Mouse (Mus musculus) kidney, embryonic 16.5 days (tissue): ENCODE measurements around the gene Olfr347. TPM values are rescaled to one million over a fixed set of nuclear protein-coding genes. Genes with fewer than 3 reads are reported as not detected.

Source experiments
- ATAC-seq: fragments of 200-750 bp; cut with Nextera tagmentation; 2 replicates; pipeline ENCODE4 v1.8.0; 2017; ENCODE audit warnings: moderate TSS enrichment; ENCODE audit not compliant: low FRiP score, low TSS enrichment
- H3K27ac ChIP-seq: fragments of 300-500 bp; sonication (generic); 2 replicates; pipeline ENCODE4 v1.5.1; 2014; ENCODE audit warnings: low read length
- H3K27me3 ChIP-seq: fragments of 300-500 bp; sonication (generic); 2 replicates; pipeline ENCODE4 v1.6.1; 2014; ENCODE audit warnings: low read length, control low read depth, mixed read lengths; ENCODE audit not compliant: insufficient read depth
- H3K36me3 ChIP-seq: fragments of 300-500 bp; sonication (generic); 2 replicates; pipeline ENCODE4 v1.6.1; 2014; ENCODE audit warnings: low read length, control low read depth, mixed read lengths; ENCODE audit not compliant: insufficient read depth
- H3K4me1 ChIP-seq: fragments of 300-500 bp; sonication (generic); 2 replicates; pipeline ENCODE4 v1.6.1; 2014; ENCODE audit warnings: low read length, control low read depth, mixed read lengths; ENCODE audit not compliant: insufficient read depth
- H3K4me2 ChIP-seq: fragments of 300-500 bp; sonication (generic); replicated peaks from 2 replicates; pipeline ENCODE4 v1.6.1; 2014; ENCODE audit warnings: low read depth, low read length
- H3K4me3 ChIP-seq: fragments of 300-500 bp; sonication (generic); 2 replicates; pipeline ENCODE4 v1.5.1; 2014; ENCODE audit warnings: mild to moderate bottlenecking, low read length
- H3K9ac ChIP-seq: fragments of 300-500 bp; sonication (generic); replicated peaks from 2 replicates; pipeline ENCODE4 v1.6.1; 2014; ENCODE audit warnings: low read length
- H3K9me3 ChIP-seq: fragments of 300-500 bp; sonication (generic); 2 replicates; pipeline ENCODE4 v1.6.1; 2016; ENCODE audit warnings: low read length, control low read depth
- WGBS: fragments of 180-500 bp; shearing (Covaris S2); extraction: QIAGEN DNeasy Blood & Tissue Kit; methylation state at CpG from one replicate; pipeline ENCODE4 v1.1.7; 2014; 5-methylcytosine and 5-hydroxymethylcytosine counted together
- polyA plus RNA-seq: library from polyadenylated mRNA; unstranded; fragments of >200 nt; fragmentation: Nextera tagmentation; extraction: Ambion mirVana; gene quantifications from 2 replicates; pipeline ENCODE4 v1.2.1, GENCODE M21; 2015

Olfr347 gene
- polyA plus RNA-seq = not detected in 2 replicates

GRCm38 (mm10) chr2:36731602-36732001 lies at the start of gene Olfr347:
Gene Olfr347, plus strand, starts transcription at chr2:36731902.
- H3K27ac ChIP-seq = no peak within 1 kb of the TSS
- no peak within 1 kb of the TSS for H3K4me3 ChIP-seq
- H3K9ac ChIP-seq = no peak within 1 kb of the TSS
- no peaks in the 10 kb centered on the region for H3K4me1 ChIP-seq
- peaks cover 3% of the 10 kb centered on the region for H3K9me3 ChIP-seq
- H3K4me2 ChIP-seq = no peak within 1 kb of the TSS
- no peaks in the 10 kb centered on the region for H3K36me3 ChIP-seq
- H3K27me3 ChIP-seq = no peaks in the 10 kb centered on the region
- ATAC-seq = no peak

- Histone ChIP-seq H3K4me2 (no peak within 1 kb of the TSS), H3K27me3 (no peaks in the 10 kb centered on the region), H3K4me1 (no peaks in the 10 kb centered on the region), H3K27ac (no peak within 1 kb of the TSS), H3K9ac (no peak within 1 kb of the TSS), H3K9me3 (no peaks in the 10 kb centered on the region), H3K4me3 (no peak within 1 kb of the TSS), H3K36me3 (no peaks in the 10 kb centered on the region)
- ATAC-seq = no peak
- WGBS = 93% methylated on average over 1 of the region's 1 CpGs
Measured at GRCm38 (mm10) chr2:36685488-36685887, 46.2 kb upstream of the Olfr347 start, which contains the start of gene Olfr346. Gene Olfr346, plus strand, starts transcription at chr2:36685788.

- no peak overlapping the region for H3K4me2 ChIP-seq
- WGBS = 52% methylated on average over 3 of the region's 3 CpGs
- no peak for ATAC-seq
- peaks cover 3% of the 10 kb centered on the region; the same call in 1 of the 2 replicates for H3K9me3 ChIP-seq
- no peaks in the 10 kb centered on the region for H3K36me3 ChIP-seq
- no peak overlapping the region for H3K4me3 ChIP-seq
- H3K27me3 ChIP-seq = no peaks in the 10 kb centered on the region
- no peaks in the 10 kb centered on the region for H3K4me1 ChIP-seq
- no peak overlapping the region for H3K9ac ChIP-seq
- no peak overlapping the region for H3K27ac ChIP-seq
Measured at GRCm38 (mm10) chr2:36736226-36736625, 4.5 kb downstream of the Olfr347 start.

GRCm38 (mm10) chr2:36783976-36784375 lies 52.3 kb downstream of the Olfr347 start, which contains the start of gene Olfr348:
Gene Olfr348, plus strand, starts transcription at chr2:36784276.
- no peak for ATAC-seq
- no peaks in the 10 kb centered on the region for H3K4me1 ChIP-seq

More at GRCm38 (mm10) chr2:36783976-36784375, 52.3 kb downstream of the Olfr347 start, which contains the start of gene Olfr348:
- H3K9ac ChIP-seq = no peak within 1 kb of the TSS
- H3K27ac ChIP-seq = no peak within 1 kb of the TSS
- H3K4me2 ChIP-seq = no peak within 1 kb of the TSS
- peaks cover 6% of the 10 kb centered on the region; the same call in 1 of the 2 replicates for H3K9me3 ChIP-seq
- no peaks in the 10 kb centered on the region for H3K27me3 ChIP-seq
- 76% methylated on average over 2 of the region's 2 CpGs for WGBS
- H3K4me3 ChIP-seq = no peak within 1 kb of the TSS
- no peaks in the 10 kb centered on the region for H3K36me3 ChIP-seq

Other genes with a start within 250 kb of the Olfr347 start
- gene Olfr341, start 249.4 kb upstream of the Olfr347 start, polyA plus RNA-seq = not detected in 2 replicates
- not detected in 2 replicates for gene Olfr342, start 206.9 kb upstream of the Olfr347 start, polyA plus RNA-seq
- not detected in 2 replicates for gene Olfr344, start 165.2 kb upstream of the Olfr347 start, polyA plus RNA-seq
- gene Olfr345, start 91.9 kb upstream of the Olfr347 start, polyA plus RNA-seq = not detected in 2 replicates
- gene Olfr346, start 46.1 kb upstream of the Olfr347 start, polyA plus RNA-seq = not detected in 2 replicates
- gene Olfr348, start 52.4 kb downstream of the Olfr347 start, polyA plus RNA-seq = not detected in 2 replicates
- not detected in 2 replicates for gene Olfr50, start 58.6 kb downstream of the Olfr347 start, polyA plus RNA-seq
- not detected in 2 replicates for gene Olfr3, start 85.1 kb downstream of the Olfr347 start, polyA plus RNA-seq
- gene Olfr350, start 114.4 kb downstream of the Olfr347 start, polyA plus RNA-seq = not detected in 2 replicates
- gene Olfr351, start 130.8 kb downstream of the Olfr347 start, polyA plus RNA-seq = not detected in 2 replicates
- gene Olfr352, start 136.6 kb downstream of the Olfr347 start, polyA plus RNA-seq = not detected in 2 replicates
- not detected in 2 replicates for gene Olfr353, start 161.0 kb downstream of the Olfr347 start, polyA plus RNA-seq
- gene Olfr354, start 173.8 kb downstream of the Olfr347 start, polyA plus RNA-seq = not detected in 2 replicates
- gene Olfr355, start 197.0 kb downstream of the Olfr347 start, polyA plus RNA-seq = not detected in 2 replicates
- not detected in 2 replicates for gene Olfr356, start 205.2 kb downstream of the Olfr347 start, polyA plus RNA-seq